Mouse (Mus musculus) midbrain, embryonic 14.5 days (tissue): ENCODE measurements around the gene Otud3. TPM values are rescaled to one million over a fixed set of nuclear protein-coding genes. Genes with fewer than 3 reads are reported as not detected.
A peak's percentile ranks its signal among the peaks of the same experiment; 100 is the strongest.

ENCODE experiments used
- ATAC-seq: fragments of 200-750 bp; cut with Nextera tagmentation; 2 replicates; pipeline ENCODE4 v1.8.0; 2017; ENCODE audit warnings: moderate number of reproducible peaks, moderate library complexity; ENCODE audit not compliant: low FRiP score, low TSS enrichment
- DNase-seq: peaks from one replicate; pipeline ENCODE4 v3.0.0-alpha.2; 2015
- H3K27ac ChIP-seq: fragments of 300-500 bp; sonication (generic); replicated peaks from 2 replicates; pipeline ENCODE4 v1.5.1; 2014; ENCODE audit warnings: mild to moderate bottlenecking, low read depth, low read length, moderate library complexity
- H3K27me3 ChIP-seq: fragments of 300-500 bp; sonication (generic); 2 replicates; pipeline ENCODE4 v1.6.1; 2014; ENCODE audit warnings: low read length, control low read depth, mixed read lengths; ENCODE audit not compliant: control insufficient read depth, insufficient read depth
- H3K36me3 ChIP-seq: fragments of 300-500 bp; sonication (generic); 2 replicates; pipeline ENCODE4 v1.6.1; 2014; ENCODE audit warnings: low read length, control low read depth; ENCODE audit not compliant: control insufficient read depth, insufficient read depth
- H3K4me1 ChIP-seq: fragments of 300-500 bp; sonication (generic); 2 replicates; pipeline ENCODE4 v1.6.1; 2014; ENCODE audit warnings: mild to moderate bottlenecking, antibody characterized with exemption, low read length, control low read depth; ENCODE audit not compliant: control insufficient read depth, insufficient read depth
- H3K4me2 ChIP-seq: fragments of 300-500 bp; sonication (generic); 2 replicates; pipeline ENCODE4 v1.6.1; 2014; ENCODE audit warnings: mild to moderate bottlenecking, low read length, moderate library complexity
- H3K4me3 ChIP-seq: fragments of 300-500 bp; sonication (generic); replicated peaks from 2 replicates; pipeline ENCODE4 v1.5.1; 2014; ENCODE audit warnings: low read depth, low read length
- H3K9ac ChIP-seq: fragments of 300-500 bp; sonication (generic); replicated peaks from 2 replicates; pipeline ENCODE4 v1.6.1; 2014; ENCODE audit warnings: mild to moderate bottlenecking, low read length, moderate library complexity
- H3K9me3 ChIP-seq: fragments of 300-500 bp; sonication (generic); 2 replicates; pipeline ENCODE4 v1.6.1; 2016; ENCODE audit warnings: low read length, control low read depth, mixed read lengths; ENCODE audit not compliant: control insufficient read depth
- WGBS: fragments of 180-500 bp; shearing (Covaris S2); extraction: QIAGEN DNeasy Blood & Tissue Kit; methylation state at CpG from one replicate; pipeline ENCODE4 v1.1.7; 2014; 5-methylcytosine and 5-hydroxymethylcytosine counted together
- polyA plus RNA-seq: library from polyadenylated mRNA; unstranded; fragments of >200 nt; fragmentation: Nextera tagmentation; extraction: Ambion mirVana; gene quantifications from 2 replicates; pipeline ENCODE4 v1.2.1, GENCODE M21; 2014

Otud3 gene
- polyA plus RNA-seq, 1 experiment from 2014 or later, result 1.7 TPM

- H3K4me3 ChIP-seq, result no peak overlapping the region
- no peak overlapping the region for H3K27ac ChIP-seq
- no peaks in the 10 kb centered on the region for H3K36me3 ChIP-seq
- ATAC-seq, result no peak
- DNase-seq, result no peak
- no peaks in the 10 kb centered on the region; the same call in 1 of the 2 replicates for H3K9me3 ChIP-seq
- no peaks in the 10 kb centered on the region for H3K4me1 ChIP-seq
- no peaks in the 10 kb centered on the region for H3K27me3 ChIP-seq
- no peak overlapping the region for H3K9ac ChIP-seq
- H3K4me2 ChIP-seq, result no peak overlapping the region
- WGBS, result 73% methylated on average over 6 of the region's 6 CpGs
These were observed 47.8 kb downstream of the Otud3 start for GRCm38 (mm10) chr4:138865991-138866390.

GRCm38 (mm10) chr4:138865092-138865491, 48.7 kb downstream of the Otud3 start:
- no peak for DNase-seq
- no peak overlapping the region for H3K4me3 ChIP-seq
- 69% methylated on average over 5 of the region's 5 CpGs for WGBS
- H3K27ac ChIP-seq, result no peak overlapping the region
- H3K9ac ChIP-seq, result no peak overlapping the region
- H3K4me1 ChIP-seq, result no peaks in the 10 kb centered on the region
- ATAC-seq, result no peak
- H3K36me3 ChIP-seq, result no peaks in the 10 kb centered on the region
- no peaks in the 10 kb centered on the region for H3K9me3 ChIP-seq
- H3K4me2 ChIP-seq, result no peak overlapping the region
- no peaks in the 10 kb centered on the region for H3K27me3 ChIP-seq

- H3K4me1 ChIP-seq, result no peaks in the 10 kb centered on the region
- no peak for ATAC-seq
- no peaks in the 10 kb centered on the region for H3K27me3 ChIP-seq
- H3K4me2 ChIP-seq, result no peak within 1 kb of the TSS
- H3K36me3 ChIP-seq, result no peaks in the 10 kb centered on the region
- no peak for DNase-seq
- H3K4me3 ChIP-seq, result no peak within 1 kb of the TSS
- H3K27ac ChIP-seq, result no peak within 1 kb of the TSS
- no peak within 1 kb of the TSS for H3K9ac ChIP-seq
- 78% methylated on average over 10 of the region's 10 CpGs for WGBS
- H3K9me3 ChIP-seq, result no peaks in the 10 kb centered on the region
These were observed 50.3 kb downstream of the Otud3 start, which contains the start of gene Pla2g5 for GRCm38 (mm10) chr4:138863344-138863998. Gene Pla2g5, minus strand, starts transcription at chr4:138863482.

- Histone ChIP-seq H3K4me1 (no peaks in the 10 kb centered on the region), H3K9ac (no peak overlapping the region), H3K4me3 (peak overlapping the region; percentile 30), H3K36me3 (no peaks in the 10 kb centered on the region), H3K27ac (peak overlapping the region; percentile 56), H3K27me3 (no peaks in the 10 kb centered on the region), H3K4me2 (peak overlapping the region; percentile 49), H3K9me3 (no peaks in the 10 kb centered on the region)
- 8% methylated on average over 13 of the region's 13 CpGs for WGBS
- peak; percentile 92 for DNase-seq
- peak; percentile 63; the same call in 1 of the 2 replicates for ATAC-seq
These were observed 54.0 kb downstream of the Otud3 start for GRCm38 (mm10) chr4:138859728-138860127.

GRCm38 (mm10) chr4:138859245-138859644, 54.5 kb downstream of the Otud3 start:
- Histone ChIP-seq H3K4me3 (peak overlapping the region; percentile 30), H3K36me3 (no peaks in the 10 kb centered on the region), H3K27me3 (no peaks in the 10 kb centered on the region), H3K27ac (no peak overlapping the region; the same call in 1 of the 2 replicates), H3K4me2 (peak overlapping the region; percentile 49), H3K9me3 (no peaks in the 10 kb centered on the region), H3K9ac (no peak overlapping the region), H3K4me1 (no peaks in the 10 kb centered on the region)
- DNase-seq (peak; percentile 86), ATAC-seq (no peak; the same call in 1 of the 2 replicates)
- 12% methylated on average over 9 of the region's 9 CpGs for WGBS

GRCm38 (mm10) chr4:138858446-138858845, 55.3 kb downstream of the Otud3 start:
- H3K27ac ChIP-seq, result no peak overlapping the region
- no peaks in the 10 kb centered on the region for H3K9me3 ChIP-seq
- no peak for DNase-seq
- no peak overlapping the region for H3K9ac ChIP-seq
- no peak for ATAC-seq
- no peaks in the 10 kb centered on the region for H3K4me1 ChIP-seq
- no peaks in the 10 kb centered on the region for H3K27me3 ChIP-seq
- no peak overlapping the region for H3K4me2 ChIP-seq
- no peak overlapping the region for H3K4me3 ChIP-seq
- 84% methylated on average over 15 of the region's 15 CpGs for WGBS
- H3K36me3 ChIP-seq, result no peaks in the 10 kb centered on the region

- no peaks in the 10 kb centered on the region for H3K4me1 ChIP-seq
These were observed 56.2 kb downstream of the Otud3 start for GRCm38 (mm10) chr4:138857576-138857975.

GRCm38 (mm10) chr4:138856491-138856890, 57.3 kb downstream of the Otud3 start:
- DNase-seq (peak; percentile 87), ATAC-seq (no peak)
- Histone ChIP-seq H3K4me3 (no peak overlapping the region), H3K9me3 (no peaks in the 10 kb centered on the region), H3K9ac (no peak overlapping the region), H3K27me3 (no peaks in the 10 kb centered on the region), H3K36me3 (no peaks in the 10 kb centered on the region), H3K4me1 (no peaks in the 10 kb centered on the region), H3K4me2 (no peak overlapping the region), H3K27ac (no peak overlapping the region)
- WGBS, result 26% methylated on average over 7 of the region's 7 CpGs

More at GRCm38 (mm10) chr4:138857576-138857975, 56.2 kb downstream of the Otud3 start:
- Histone ChIP-seq H3K27me3 (no peaks in the 10 kb centered on the region), H3K9ac (no peak overlapping the region), H3K36me3 (no peaks in the 10 kb centered on the region), H3K27ac (no peak overlapping the region), H3K4me2 (no peak overlapping the region), H3K9me3 (no peaks in the 10 kb centered on the region), H3K4me3 (no peak overlapping the region)
- ATAC-seq (no peak), DNase-seq (no peak)
- 91% methylated on average over 10 of the region's 10 CpGs for WGBS

- Histone ChIP-seq H3K36me3 (no peaks in the 10 kb centered on the region), H3K9ac (no peak overlapping the region), H3K9me3 (no peaks in the 10 kb centered on the region), H3K27me3 (no peaks in the 10 kb centered on the region), H3K27ac (no peak overlapping the region), H3K4me2 (no peak overlapping the region), H3K4me3 (no peak overlapping the region), H3K4me1 (no peaks in the 10 kb centered on the region)
- ATAC-seq, result no peak
- WGBS, result 82% methylated on average over 9 of the region's 9 CpGs
- DNase-seq, result no peak
These were observed 58.6 kb downstream of the Otud3 start for GRCm38 (mm10) chr4:138855092-138855632.
